Mouse (Mus musculus): ENCODE measurements at regions not wholly inside any gene's neighbourhood (a gene's known extent, or its start where the extent isn't known, plus 50 kb on each side); places are given as distances from the start of the nearest gene placed in this dataset.

GRCm38 (mm10) chr12:106156837-106157236 lies 146.8 kb downstream of the Vrk1 start:
- H3K9me3 ChIP-seq (replicated peaks; ENCODE audit: insufficient read depth, low read length): no peaks in the 10 kb centered on the region
- H3K36me3 ChIP-seq (ENCODE audit: control insufficient read depth in 1 of 2, insufficient read depth in 2 of 2, low read length in 2 of 2): no peaks in the 10 kb centered on the region
- no peaks in the 10 kb centered on the region for H3K27me3 ChIP-seq (ENCODE audit: control insufficient read depth in 1 of 2, insufficient read depth in 2 of 2, low read length in 2 of 2)
- H3K4me3 ChIP-seq (ENCODE audit: control insufficient read depth in 1 of 2, insufficient read depth in 1 of 2, low read depth in 2 of 2, low read length in 2 of 2): no peak overlapping the region
- DNase-seq (ENCODE audit: low read depth, low spot score): no peak
- H3K79me2 ChIP-seq (ENCODE audit: control insufficient read depth, insufficient read depth, low read length, poor library complexity): no peaks in the 10 kb centered on the region
- H3K9ac ChIP-seq (ENCODE audit: control insufficient read depth, low read depth, low read length, poor library complexity, severe bottlenecking): no peak overlapping the region
- no peak for TF ChIP-seq TAL1 (IDR thresholded peaks at IDR 0.05; ENCODE audit: low read length)
- no peak for TF ChIP-seq EP300 (IDR thresholded peaks at IDR 0.05; ENCODE audit: low read depth in 1 of 2, low read length in 2 of 2)
- TF ChIP-seq ZNF384 (IDR thresholded peaks at IDR 0.05; ENCODE audit: low read depth, low read length): no peak
- no peak for TF ChIP-seq CHD2 (IDR thresholded peaks at IDR 0.05; ENCODE audit: low read length)
- no peak for TF ChIP-seq RAD21 (IDR thresholded peaks at IDR 0.05; ENCODE audit: low read depth, low read length)
- no peak for TF ChIP-seq ZKSCAN1 (IDR thresholded peaks at IDR 0.05; ENCODE audit: low read depth, low read length)
- no peak for TF ChIP-seq POLR2AphosphoS2 (IDR thresholded peaks at IDR 0.05; ENCODE audit: low read length)
- TF ChIP-seq GABPA (IDR thresholded peaks at IDR 0.05; ENCODE audit: low read depth, low read length): no peak
- TF ChIP-seq HCFC1 (IDR thresholded peaks at IDR 0.05; ENCODE audit: low read depth, low read length): no peak
- no peak for TF ChIP-seq JUND (IDR thresholded peaks at IDR 0.05; ENCODE audit: low read depth, low read length)
- H3K27ac ChIP-seq (ENCODE audit: control insufficient read depth, low read depth, low read length): no peak overlapping the region
- no peaks in the 10 kb centered on the region for H3K4me1 ChIP-seq (ENCODE audit: control insufficient read depth in 1 of 2, insufficient read depth in 2 of 2, low read length in 2 of 2)

- no peak overlapping the region for H3K4me3 ChIP-seq (ENCODE audit: control insufficient read depth in 1 of 2, insufficient read depth in 1 of 2, low read depth in 2 of 2, low read length in 2 of 2)
- H3K9me3 ChIP-seq (replicated peaks; ENCODE audit: insufficient read depth, low read length): no peaks in the 10 kb centered on the region
- H3K36me3 ChIP-seq (ENCODE audit: control insufficient read depth in 1 of 2, insufficient read depth in 2 of 2, low read length in 2 of 2): no peaks in the 10 kb centered on the region
- no peak for TF ChIP-seq BHLHE40 (IDR thresholded peaks at IDR 0.05; ENCODE audit: borderline replicate concordance, low read depth, low read length)
- TF ChIP-seq GABPA (IDR thresholded peaks at IDR 0.05; ENCODE audit: low read depth, low read length): no peak
- no peak for TF ChIP-seq ZMIZ1 (IDR thresholded peaks at IDR 0.05; ENCODE audit: low read depth, low read length)
- no peak for TF ChIP-seq POLR2AphosphoS5 (IDR thresholded peaks at IDR 0.05; ENCODE audit: borderline replicate concordance, low read depth, low read length)
- TF ChIP-seq ZNF384 (IDR thresholded peaks at IDR 0.05; ENCODE audit: low read depth, low read length): no peak
- TF ChIP-seq POLR2AphosphoS2 (IDR thresholded peaks at IDR 0.05; ENCODE audit: low read length): no peak
- no peak for TF ChIP-seq MAFK (IDR thresholded peaks at IDR 0.05; ENCODE audit: borderline replicate concordance, low read depth, low read length)
- DNase-seq (ENCODE audit: low read depth, low spot score): no peak
- H3K27ac ChIP-seq (ENCODE audit: control insufficient read depth, low read depth, low read length): no peak overlapping the region
- H3K27me3 ChIP-seq (ENCODE audit: control insufficient read depth in 1 of 2, insufficient read depth in 2 of 2, low read length in 2 of 2): no peaks in the 10 kb centered on the region
- no peaks in the 10 kb centered on the region for H3K79me2 ChIP-seq (ENCODE audit: control insufficient read depth, insufficient read depth, low read length, poor library complexity)
- no peak overlapping the region for H3K9ac ChIP-seq (ENCODE audit: control insufficient read depth, low read depth, low read length, poor library complexity, severe bottlenecking)
- H3K4me1 ChIP-seq (ENCODE audit: control insufficient read depth in 1 of 2, insufficient read depth in 2 of 2, low read length in 2 of 2): no peaks in the 10 kb centered on the region
These were observed 147.8 kb downstream of the Vrk1 start for GRCm38 (mm10) chr12:106157827-106158226.

- Histone ChIP-seq H3K27me3 (ENCODE audit: control insufficient read depth in 1 of 2, insufficient read depth in 2 of 2, low read length in 2 of 2) (no peaks in the 10 kb centered on the region), H3K4me3 (ENCODE audit: control insufficient read depth in 1 of 2, insufficient read depth in 1 of 2, low read depth in 2 of 2, low read length in 2 of 2) (no peak overlapping the region), H3K9ac (ENCODE audit: control insufficient read depth, low read depth, low read length, poor library complexity, severe bottlenecking) (no peak overlapping the region), H3K27ac (ENCODE audit: control insufficient read depth, low read depth, low read length) (no peak overlapping the region), H3K36me3 (ENCODE audit: control insufficient read depth in 1 of 2, insufficient read depth in 2 of 2, low read length in 2 of 2) (no peaks in the 10 kb centered on the region), H3K9me3 (replicated peaks; ENCODE audit: insufficient read depth, low read length) (no peaks in the 10 kb centered on the region), H3K79me2 (ENCODE audit: control insufficient read depth, insufficient read depth, low read length, poor library complexity) (no peaks in the 10 kb centered on the region), H3K4me1 (ENCODE audit: control insufficient read depth in 1 of 2, insufficient read depth in 2 of 2, low read length in 2 of 2) (no peaks in the 10 kb centered on the region)
- no peak for TF ChIP-seq EP300 (IDR thresholded peaks at IDR 0.05; ENCODE audit: low read depth in 1 of 2, low read length in 2 of 2)
- no peak for TF ChIP-seq E2F4 (IDR thresholded peaks at IDR 0.05; ENCODE audit: borderline replicate concordance, low read depth, low read length)
- TF ChIP-seq RCOR1 (IDR thresholded peaks at IDR 0.05; ENCODE audit: low read depth, low read length): no peak
- TF ChIP-seq CHD2 (IDR thresholded peaks at IDR 0.05; ENCODE audit: low read length): no peak
- DNase-seq (ENCODE audit: low read depth, low spot score): no peak
These were observed 148.6 kb downstream of the Vrk1 start for GRCm38 (mm10) chr12:106158620-106159019.
